Mouse (Mus musculus): ENCODE measurements around the gene Gjb2. TPM values are rescaled to one million over a fixed set of nuclear protein-coding genes. Genes with fewer than 3 reads are reported as not detected.
"Not testable (repeated sequence)": the region's sequence is repeated elsewhere in the genome, so short reads cannot be mapped to it uniquely, and the experiment has no call there.

The Gjb2 gene
- polyA plus RNA-seq, 1 experiment from 2014 or later, result 23.7 TPM

- Histone ChIP-seq H3K27me3 (peaks cover 72% of the 10 kb centered on the region), H3K27ac (replicated peaks) (no peak overlapping the region)
- under 1% methylated on average over 22 of the region's 22 CpGs for WGBS
Observed at GRCm38 (mm10) chr14:57103711-57104105, 794 bp downstream of the Gjb2 start.

GRCm38 (mm10) chr14:57103121-57103520 is 1.4 kb downstream of the Gjb2 start:
- 62% methylated on average over 6 of the region's 6 CpGs for WGBS
- Histone ChIP-seq H3K9me3 (no peaks in the 10 kb centered on the region), H3K4me2 (replicated peaks) (no peak overlapping the region), H3K27me3 (peaks cover 68% of the 10 kb centered on the region), H3K4me1 (peaks cover 16% of the 10 kb centered on the region), H3K9ac (replicated peaks) (no peak overlapping the region), H3K27ac (replicated peaks) (no peak overlapping the region), H3K36me3 (no peaks in the 10 kb centered on the region), H3K4me3 (no peak overlapping the region)
- no peak for ATAC-seq (ENCODE audit: low FRiP score, low read depth)

More at GRCm38 (mm10) chr14:57103711-57104105, 794 bp downstream of the Gjb2 start:
- Histone ChIP-seq H3K36me3 (no peaks in the 10 kb centered on the region), H3K9me3 (no peaks in the 10 kb centered on the region), H3K9ac (replicated peaks) (peak overlapping the region; percentile 44), H3K4me1 (peaks cover 16% of the 10 kb centered on the region), H3K4me2 (replicated peaks) (peak overlapping the region; percentile 100), H3K4me3 (peak overlapping the region; percentile 62)
- ATAC-seq (ENCODE audit: low FRiP score, low read depth), result no peak

GRCm38 (mm10) chr14:57101623-57102022 is 2.9 kb downstream of the Gjb2 start:
- no peak for ATAC-seq (ENCODE audit: low FRiP score, low read depth)
- Histone ChIP-seq H3K27me3 (peaks cover 53% of the 10 kb centered on the region), H3K4me3 (no peak overlapping the region), H3K4me1 (peaks cover 16% of the 10 kb centered on the region), H3K9ac (replicated peaks) (no peak overlapping the region), H3K4me2 (replicated peaks) (no peak overlapping the region), H3K27ac (replicated peaks) (no peak overlapping the region), H3K9me3 (no peaks in the 10 kb centered on the region), H3K36me3 (no peaks in the 10 kb centered on the region)
- WGBS, result 86% methylated on average over 7 of the region's 7 CpGs

GRCm38 (mm10) chr14:57095855-57096254 is 8.6 kb downstream of the Gjb2 start:
- no peak for ATAC-seq (ENCODE audit: low FRiP score, low read depth)
- no peak overlapping the region for H3K4me2 ChIP-seq (replicated peaks)
- no peak overlapping the region for H3K9ac ChIP-seq (replicated peaks)
- H3K27ac ChIP-seq (replicated peaks), result no peak overlapping the region
- H3K36me3 ChIP-seq, result no peaks in the 10 kb centered on the region
- H3K4me3 ChIP-seq, result no peak overlapping the region
- no peaks in the 10 kb centered on the region for H3K27me3 ChIP-seq
- no peaks in the 10 kb centered on the region for H3K9me3 ChIP-seq
- H3K4me1 ChIP-seq, result no peaks in the 10 kb centered on the region
- 86% methylated on average over 4 of the region's 4 CpGs for WGBS

GRCm38 (mm10) chr14:57093029-57093428 is 11.5 kb downstream of the Gjb2 start:
- Histone ChIP-seq H3K9me3 (no peaks in the 10 kb centered on the region), H3K27me3 (no peaks in the 10 kb centered on the region), H3K4me3 (no peak overlapping the region), H3K4me1 (no peaks in the 10 kb centered on the region), H3K9ac (replicated peaks) (no peak overlapping the region), H3K36me3 (no peaks in the 10 kb centered on the region), H3K27ac (replicated peaks) (no peak overlapping the region), H3K4me2 (replicated peaks) (no peak overlapping the region)
- WGBS, result 12% methylated on average over 7 of the region's 8 CpGs
- ATAC-seq (ENCODE audit: low FRiP score, low read depth), result no peak

- Histone ChIP-seq H3K4me3 (no peak overlapping the region), H3K36me3 (no peaks in the 10 kb centered on the region), H3K9me3 (no peaks in the 10 kb centered on the region), H3K27me3 (0 out of 2 replicates have a peak, but pooled peaks cover 4% of the 10 kb centered on the region), H3K4me2 (replicated peaks) (no peak overlapping the region), H3K9ac (replicated peaks) (no peak overlapping the region), H3K27ac (replicated peaks) (no peak overlapping the region), H3K4me1 (no peaks in the 10 kb centered on the region)
- no peak for ATAC-seq (ENCODE audit: low FRiP score, low read depth)
- 64% methylated on average over 2 of the region's 2 CpGs for WGBS
Observed at GRCm38 (mm10) chr14:57090001-57090400, 14.5 kb downstream of the Gjb2 start.

GRCm38 (mm10) chr14:57089107-57089506 is 15.4 kb downstream of the Gjb2 start:
- Histone ChIP-seq H3K36me3 (no peaks in the 10 kb centered on the region), H3K4me3 (no peak overlapping the region), H3K9ac (replicated peaks) (no peak overlapping the region), H3K9me3 (no peaks in the 10 kb centered on the region), H3K27me3 (0 out of 2 replicates have a peak, but pooled peaks cover 4% of the 10 kb centered on the region), H3K4me2 (replicated peaks) (no peak overlapping the region), H3K4me1 (no peaks in the 10 kb centered on the region), H3K27ac (replicated peaks) (no peak overlapping the region)
- WGBS, result 89% methylated on average over 7 of the region's 7 CpGs
- no peak for ATAC-seq (ENCODE audit: low FRiP score, low read depth)

GRCm38 (mm10) chr14:57084180-57084668 is 20.3 kb downstream of the Gjb2 start:
- H3K27ac ChIP-seq (replicated peaks), result no peak overlapping the region
- no peaks in the 10 kb centered on the region for H3K4me1 ChIP-seq
- WGBS, result 76% methylated on average over 11 of the region's 11 CpGs
- no peak overlapping the region for H3K4me2 ChIP-seq (replicated peaks)
- no peaks in the 10 kb centered on the region for H3K36me3 ChIP-seq
- no peaks in the 10 kb centered on the region for H3K9me3 ChIP-seq
- H3K27me3 ChIP-seq, result 0 out of 2 replicates have a peak, but pooled peaks cover 4% of the 10 kb centered on the region
- H3K9ac ChIP-seq (replicated peaks), result no peak overlapping the region
- H3K4me3 ChIP-seq, result no peak overlapping the region
- no peak for ATAC-seq (ENCODE audit: low FRiP score, low read depth)

- ATAC-seq (ENCODE audit: low FRiP score, low read depth), result no peak
- H3K4me1 ChIP-seq, result no peaks in the 10 kb centered on the region
- no peaks in the 10 kb centered on the region for H3K9me3 ChIP-seq
- H3K9ac ChIP-seq (replicated peaks), result no peak overlapping the region
- H3K27me3 ChIP-seq, result 0 out of 2 replicates have a peak, but pooled peaks cover 4% of the 10 kb centered on the region
- H3K4me3 ChIP-seq, result no peak overlapping the region
- no peak overlapping the region for H3K4me2 ChIP-seq (replicated peaks)
- 86% methylated on average over 1 of the region's 1 CpGs for WGBS
- H3K27ac ChIP-seq (replicated peaks), result no peak overlapping the region
- H3K36me3 ChIP-seq, result no peaks in the 10 kb centered on the region
Observed at GRCm38 (mm10) chr14:57082863-57083262, 21.6 kb downstream of the Gjb2 start.

GRCm38 (mm10) chr14:57075537-57075936 is 29.0 kb downstream of the Gjb2 start:
- no peaks in the 10 kb centered on the region for H3K9me3 ChIP-seq
- H3K4me1 ChIP-seq, result no peaks in the 10 kb centered on the region
- no peaks in the 10 kb centered on the region for H3K36me3 ChIP-seq
- no peak overlapping the region for H3K9ac ChIP-seq (replicated peaks)
- ATAC-seq (ENCODE audit: low FRiP score, low read depth), result no peak
- no peak overlapping the region for H3K4me3 ChIP-seq
- 85% methylated on average over 6 of the region's 6 CpGs for WGBS
- no peak overlapping the region for H3K27ac ChIP-seq (replicated peaks)
- H3K27me3 ChIP-seq, result no peaks in the 10 kb centered on the region
- no peak overlapping the region for H3K4me2 ChIP-seq (replicated peaks)

GRCm38 (mm10) chr14:57069906-57070305 is 34.6 kb downstream of the Gjb2 start:
- ATAC-seq (ENCODE audit: low FRiP score, low read depth); H3K9ac ChIP-seq (replicated peaks); H3K4me3 ChIP-seq; H3K27ac ChIP-seq (replicated peaks); H3K36me3 ChIP-seq; H3K4me2 ChIP-seq (replicated peaks); H3K4me1 ChIP-seq; H3K9me3 ChIP-seq; H3K27me3 ChIP-seq: not testable (repeated sequence)
- WGBS, result 0% methylated on average over 2 of the region's 2 CpGs

GRCm38 (mm10) chr14:57066053-57066452 is 38.4 kb downstream of the Gjb2 start:
- Histone ChIP-seq H3K9me3 (no peaks in the 10 kb centered on the region), H3K4me3 (no peak overlapping the region), H3K4me2 (replicated peaks) (no peak overlapping the region), H3K4me1 (no peaks in the 10 kb centered on the region), H3K36me3 (no peaks in the 10 kb centered on the region), H3K9ac (replicated peaks) (no peak overlapping the region), H3K27me3 (no peaks in the 10 kb centered on the region), H3K27ac (replicated peaks) (no peak overlapping the region)
- no peak for ATAC-seq (ENCODE audit: low FRiP score, low read depth)

- not testable (repeated sequence) for ATAC-seq (ENCODE audit: low FRiP score, low read depth); H3K4me3 ChIP-seq
Observed at GRCm38 (mm10) chr14:57060052-57060451, 44.5 kb downstream of the Gjb2 start.

More at GRCm38 (mm10) chr14:57060052-57060451, 44.5 kb downstream of the Gjb2 start:
- H3K36me3 ChIP-seq; H3K9ac ChIP-seq (replicated peaks); H3K27ac ChIP-seq (replicated peaks); H3K9me3 ChIP-seq; H3K4me2 ChIP-seq (replicated peaks): not testable (repeated sequence)
- 0% methylated on average over 1 of the region's 1 CpGs for WGBS
- Histone ChIP-seq H3K4me1 (peaks cover 12% of the 10 kb centered on the region), H3K27me3 (peaks cover 41% of the 10 kb centered on the region)
